Mouse (Mus musculus) cerebellum, adult 2 months (tissue): ENCODE data around the gene Mast3. TPM values are rescaled to one million over a fixed set of nuclear protein-coding genes. Genes with fewer than 3 reads are reported as not detected.
A peak's percentile ranks its signal among the peaks of the same experiment; 100 is the strongest.

Experiments
- DNase-seq, 2 experiments: peaks; one replicate each; pipeline ENCODE4 v3.0.0; 2021
- H3K27ac ChIP-seq: fragments of 200-500 bp; 2 replicates; pipeline ENCODE4 v1.5.1; 2012; ENCODE audit warnings: low read length, control low read depth, inconsistent platforms; ENCODE audit not compliant: insufficient read depth
- H3K27me3 ChIP-seq: fragments of 200-500 bp; 2 replicates; pipeline ENCODE4 v1.6.1; 2012; ENCODE audit warnings: inconsistent platforms, mild to moderate bottlenecking, low read length, moderate library complexity; ENCODE audit not compliant: control insufficient read depth, insufficient read depth
- H3K4me1 ChIP-seq: fragments of 200-500 bp; 2 replicates; pipeline ENCODE4 v1.6.1; 2011; ENCODE audit warnings: low read length; ENCODE audit not compliant: control insufficient read depth, insufficient read depth
- H3K4me3 ChIP-seq: fragments of 200-500 bp; replicated peaks from 2 replicates; pipeline ENCODE3; 2011; ENCODE audit warnings: mild to moderate bottlenecking, low read depth, low read length, control low read depth; ENCODE audit not compliant: insufficient read depth
- CTCF ChIP-seq: fragments of 200-500 bp; IDR thresholded peaks from 2 replicates; pipeline ENCODE4 v1.5.1; 2011; ENCODE audit warnings: low read depth, mild to moderate bottlenecking, control low read depth, low read length, moderate library complexity, borderline replicate concordance; ENCODE audit not compliant: insufficient read depth
- POLR2A ChIP-seq: fragments of 200-500 bp; IDR thresholded peaks from 2 replicates; pipeline ENCODE4 v1.6.1; 2011; ENCODE audit warnings: low read length, control low read depth, borderline replicate concordance; ENCODE audit not compliant: insufficient read depth
- WGBS: fragments of 180-500 bp; shearing (Covaris S2); methylation state at CpG from one replicate; pipeline ENCODE4 v1.1.7; 2018; 5-methylcytosine and 5-hydroxymethylcytosine counted together
- polyA plus RNA-seq: library from polyadenylated mRNA; depleted of rRNA; stranded (reverse); fragments of >200 nt; gene quantifications from 2 replicates; pipeline ENCODE4 v1.2.3, GENCODE M21; 2012; rRNA removed

Mast3 gene
- polyA plus RNA-seq, result 69.5 and 70.4 TPM in 2 replicates

DNA sequence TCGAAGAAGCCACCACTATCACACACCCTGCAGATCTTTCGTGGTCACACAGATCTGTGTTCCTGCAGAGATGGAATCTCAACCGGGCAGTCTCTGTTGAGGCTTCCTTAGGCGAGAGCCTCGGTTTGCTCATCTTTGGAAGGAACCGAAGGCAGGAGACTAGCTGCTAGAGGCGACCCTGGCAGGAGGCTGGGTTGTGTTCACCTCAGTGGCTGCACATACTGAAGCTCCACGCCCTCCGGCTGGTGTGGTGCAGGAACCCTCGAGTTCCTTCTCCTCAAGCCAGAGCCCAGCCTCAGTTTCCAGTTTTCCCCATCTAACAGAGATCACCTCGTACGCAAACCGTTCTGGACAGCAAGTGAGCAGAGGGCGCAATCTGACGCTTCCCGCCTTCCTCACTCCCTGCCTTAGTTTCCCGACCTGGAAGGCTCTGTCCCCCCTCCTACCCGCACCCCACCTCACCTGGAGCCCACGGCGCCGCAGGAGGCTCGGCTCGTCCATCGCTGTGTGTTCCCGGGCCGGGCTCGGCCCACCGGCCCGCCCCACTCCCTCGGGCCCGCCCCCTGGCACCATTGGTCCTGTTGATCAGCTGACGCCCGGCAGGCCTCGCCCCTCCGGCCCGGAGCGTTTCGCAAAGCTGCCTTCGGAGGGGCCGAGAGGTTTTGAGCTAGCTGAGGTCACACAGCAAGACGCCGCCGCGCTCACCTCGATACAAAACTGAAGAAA, at the start of gene Mast3:
Gene Mast3 (minus strand): TSS at position 574 of the 726 bp plus-strand sequence.
- Histone ChIP-seq H3K4me1 (peaks cover 4% of the 10 kb centered on the region; the same call in 1 of the 2 replicates), H3K27ac (peak within 1 kb of the TSS; percentile 19; the same call in 1 of the 2 replicates), H3K27me3 (peaks cover 2% of the 10 kb centered on the region; the same call in 1 of the 2 replicates), H3K4me3 (peak within 1 kb of the TSS; percentile 60)
- DNase-seq, result peak; percentile 67 to 73
- under 1% methylated on average over 45 of the region's 45 CpGs for WGBS
- TF ChIP-seq POLR2A (no peak), CTCF (no peak)

DNA sequence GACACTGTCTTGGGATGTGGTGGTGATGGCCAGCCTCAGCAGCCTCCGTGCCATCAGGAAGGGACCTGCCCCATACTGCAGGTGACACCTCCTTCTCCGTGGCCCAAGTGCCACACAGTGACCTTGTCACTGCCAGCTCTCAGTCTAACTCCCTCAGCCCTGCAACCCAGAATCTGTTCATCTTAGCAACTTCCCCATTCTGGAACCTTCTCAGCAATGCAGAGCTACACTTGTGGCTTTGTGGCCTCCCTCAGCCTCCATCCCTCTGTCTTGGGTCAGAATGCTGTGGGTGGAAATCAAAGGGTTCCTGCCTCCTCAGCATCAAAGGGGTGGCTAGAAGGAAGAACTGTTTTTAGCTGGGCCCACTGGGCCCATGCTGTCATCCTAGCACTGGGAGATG, 49.0 kb upstream of the Mast3 start:
- TF ChIP-seq CTCF, result no peak
- no peak for TF ChIP-seq POLR2A
- Histone ChIP-seq H3K4me3 (no peak overlapping the region), H3K27me3 (no peaks in the 10 kb centered on the region), H3K4me1 (no peaks in the 10 kb centered on the region; the same call in 1 of the 2 replicates), H3K27ac (no peak overlapping the region)
- no peak for DNase-seq
- 93% methylated on average over 2 of the region's 2 CpGs for WGBS

DNA sequence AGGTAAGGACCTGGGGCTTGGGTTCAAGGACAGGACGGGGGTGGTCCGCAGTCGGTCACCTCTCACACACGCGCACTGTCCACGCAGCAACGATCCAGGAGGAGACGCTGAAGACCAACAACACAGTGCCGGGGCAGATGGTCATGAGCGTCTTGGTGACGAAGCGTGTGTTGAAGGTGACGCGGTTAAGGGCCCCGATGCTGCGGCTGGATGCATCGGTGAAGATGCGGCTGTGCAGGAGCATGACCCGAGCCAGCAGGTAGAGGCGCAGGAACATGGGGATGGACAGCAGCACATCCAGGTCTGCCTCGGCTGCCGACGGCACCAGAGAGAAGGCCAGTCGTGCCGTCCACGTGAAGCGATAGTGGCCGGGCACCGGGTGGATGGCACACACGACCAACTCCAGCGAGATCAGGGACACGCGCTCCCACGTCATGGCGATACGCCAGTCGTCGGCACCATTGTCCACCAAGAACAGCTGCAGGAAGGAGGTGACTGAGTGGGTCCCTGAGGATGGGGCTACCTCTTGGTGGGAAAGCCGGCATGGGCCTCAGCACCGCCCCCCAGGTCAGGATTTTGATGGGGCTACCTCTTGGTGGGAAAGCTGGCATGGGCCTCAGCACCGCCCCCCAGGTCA, 47.9 kb upstream of the Mast3 start:
- Histone ChIP-seq H3K27ac (no peak overlapping the region), H3K4me3 (no peak overlapping the region), H3K27me3 (no peaks in the 10 kb centered on the region), H3K4me1 (no peaks in the 10 kb centered on the region; the same call in 1 of the 2 replicates)
- DNase-seq, result no peak
- TF ChIP-seq CTCF (no peak), POLR2A (no peak)
- WGBS, result 80% methylated on average over 41 of the region's 41 CpGs

DNA sequence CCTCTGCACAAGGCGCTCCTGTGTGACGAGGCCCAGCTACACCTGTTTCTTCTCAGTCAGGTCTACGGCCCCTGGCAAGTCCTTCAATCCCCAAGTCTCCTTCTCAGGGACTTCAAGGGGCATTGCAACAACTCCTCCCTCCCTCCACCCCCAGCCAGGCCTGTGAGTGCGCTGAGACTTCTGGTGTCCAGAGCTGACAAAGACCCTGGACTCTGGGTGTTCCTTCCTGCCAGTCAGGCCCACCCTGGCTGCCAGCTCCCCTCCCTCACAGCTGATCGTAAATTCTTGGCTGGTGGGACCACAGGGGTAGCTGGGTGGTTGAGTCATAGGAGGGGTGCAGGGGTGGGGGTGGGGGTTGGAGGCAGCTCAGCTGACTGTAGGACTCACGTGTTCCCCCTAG, 47.0 kb upstream of the Mast3 start:
- no peak overlapping the region for H3K4me3 ChIP-seq
- WGBS, result 71% methylated on average over 6 of the region's 6 CpGs
- H3K4me1 ChIP-seq, result no peaks in the 10 kb centered on the region; the same call in 1 of the 2 replicates
- DNase-seq, result no peak
- H3K27ac ChIP-seq, result no peak overlapping the region
- H3K27me3 ChIP-seq, result no peaks in the 10 kb centered on the region
- TF ChIP-seq CTCF (no peak), POLR2A (no peak)

DNA sequence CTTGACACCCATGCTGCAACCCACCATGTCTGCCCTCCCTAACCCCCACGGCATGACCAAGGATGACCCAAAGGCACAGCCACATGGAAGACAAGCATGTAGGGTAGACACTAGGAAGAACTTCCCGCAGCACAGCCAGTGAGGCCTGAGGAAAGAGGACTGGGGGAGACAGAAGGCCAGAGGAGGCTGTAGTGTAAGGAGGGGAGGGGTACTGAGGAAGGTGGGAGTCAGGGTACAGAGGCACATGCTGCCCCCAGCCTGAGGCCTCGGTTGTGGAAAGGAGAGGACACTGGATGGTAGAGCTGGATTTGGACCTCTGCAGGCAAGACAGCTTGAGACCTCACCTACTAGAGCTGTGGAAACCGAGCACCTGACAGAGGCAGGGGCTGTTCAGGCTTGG, 46.1 kb upstream of the Mast3 start:
- Histone ChIP-seq H3K4me3 (no peak overlapping the region), H3K27me3 (no peaks in the 10 kb centered on the region), H3K4me1 (no peaks in the 10 kb centered on the region), H3K27ac (no peak overlapping the region)
- no peak for DNase-seq
- TF ChIP-seq POLR2A, result no peak
- no peak for TF ChIP-seq CTCF
- WGBS, result 86% methylated on average over 4 of the region's 4 CpGs

DNA sequence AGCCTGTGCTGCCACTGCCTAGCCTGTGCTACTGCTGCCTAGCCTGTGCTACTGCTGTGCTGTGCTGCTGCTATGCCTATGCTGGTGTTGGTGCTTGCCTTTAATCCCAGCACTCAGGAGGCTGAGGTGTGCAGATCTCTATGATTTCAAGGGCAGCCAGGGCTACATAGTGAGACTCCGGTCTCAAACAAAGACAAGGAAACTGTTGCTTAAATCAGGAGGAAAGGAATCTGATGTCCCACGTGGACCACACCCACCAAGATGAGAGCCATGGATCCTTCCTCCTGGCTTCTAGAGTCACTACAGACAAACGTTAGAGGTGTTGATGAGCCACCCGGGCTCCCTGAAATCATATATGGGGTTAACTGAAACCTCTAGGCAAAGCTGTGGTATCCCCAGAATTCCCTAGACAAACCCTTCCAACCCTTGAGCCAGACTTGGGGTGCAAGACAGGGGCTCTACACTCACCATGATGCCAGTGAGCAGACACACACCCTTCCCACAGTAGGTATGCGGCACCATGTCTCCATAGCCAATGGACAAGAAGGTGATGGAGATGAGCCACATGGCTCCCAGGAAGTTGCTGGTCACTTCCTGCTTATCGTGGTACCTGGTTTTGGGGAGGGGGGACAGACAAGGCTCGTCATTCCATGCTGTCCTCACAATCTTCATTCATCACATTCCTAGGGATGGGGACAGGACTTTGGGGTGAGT, 45.4 kb upstream of the Mast3 start:
- no peak overlapping the region for H3K27ac ChIP-seq
- no peak overlapping the region for H3K4me3 ChIP-seq
- 80% methylated on average over 7 of the region's 7 CpGs for WGBS

DNA sequence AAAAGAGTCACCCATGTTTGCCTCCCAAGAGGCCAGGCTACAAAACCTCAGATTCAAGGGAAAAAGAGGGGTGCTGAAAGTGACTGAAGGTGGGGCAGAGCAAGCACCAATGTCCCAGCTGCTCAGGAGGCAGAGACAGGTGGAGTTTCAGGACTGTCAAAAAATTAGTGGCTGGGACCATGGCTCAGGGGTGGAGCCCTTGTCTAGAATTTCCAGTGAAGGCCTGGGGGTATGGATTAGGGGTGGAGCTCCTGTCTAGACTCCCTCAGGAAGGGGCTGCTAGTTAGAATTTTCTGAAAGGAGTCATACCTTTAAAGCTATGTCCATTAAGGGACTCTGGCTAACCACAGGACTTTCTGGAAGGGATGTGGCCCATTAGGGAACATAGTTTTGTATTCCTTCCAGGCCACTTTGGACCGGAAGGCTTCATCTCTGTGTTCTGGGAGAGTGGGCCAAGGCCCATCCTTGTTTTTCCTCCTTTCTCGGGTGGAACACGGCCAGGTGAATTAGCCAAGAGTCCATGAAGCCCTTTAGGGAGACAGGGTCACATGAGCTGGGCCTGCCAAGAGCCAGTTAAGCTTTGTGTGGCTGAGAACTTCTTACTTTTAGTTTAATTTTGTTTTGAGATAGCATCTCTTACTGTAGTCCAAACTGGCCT, 44.6 kb upstream of the Mast3 start:
- TF ChIP-seq POLR2A, result no peak
- TF ChIP-seq CTCF, result no peak
- H3K4me3 ChIP-seq, result no peak overlapping the region
- WGBS, result 68% methylated on average over 3 of the region's 3 CpGs
- H3K4me1 ChIP-seq, result no peaks in the 10 kb centered on the region
- no peak overlapping the region for H3K27ac ChIP-seq
- no peak for DNase-seq
- no peaks in the 10 kb centered on the region for H3K27me3 ChIP-seq

More for the DNA sequence above, 45.4 kb upstream of the Mast3 start:
- TF ChIP-seq CTCF (no peak), POLR2A (no peak)
- Histone ChIP-seq H3K4me1 (no peaks in the 10 kb centered on the region), H3K27me3 (no peaks in the 10 kb centered on the region)
- no peak for DNase-seq
